Mouse (Mus musculus) ES-Bruce4 (cell line): ENCODE measurements around the gene Sdf4. TPM values are rescaled to one million over a fixed set of nuclear protein-coding genes. Genes with fewer than 3 reads are reported as not detected.

Experiments
- H3K27ac ChIP-seq: 2 replicates; pipeline ENCODE4 v1.5.1; 2012; ENCODE audit warnings: low read length, inconsistent platforms; ENCODE audit not compliant: insufficient read depth
- H3K27me3 ChIP-seq: 2 replicates; pipeline ENCODE4 v1.6.1; 2012; ENCODE audit warnings: mild to moderate bottlenecking, low read length, inconsistent platforms; ENCODE audit not compliant: control insufficient read depth, poor library complexity, insufficient read depth, severe bottlenecking
- H3K36me3 ChIP-seq: 2 replicates; pipeline ENCODE4 v1.6.1; 2012; ENCODE audit warnings: inconsistent platforms, mild to moderate bottlenecking, low read length, moderate library complexity; ENCODE audit not compliant: control insufficient read depth, poor library complexity, insufficient read depth, severe bottlenecking
- H3K4me1 ChIP-seq: one replicate; pipeline ENCODE4 v1.8.1; 2011; ENCODE audit warnings: low read length; ENCODE audit not compliant: control insufficient read depth, insufficient read depth
- H3K4me3 ChIP-seq: 2 replicates; pipeline ENCODE4 v1.5.1; 2011; ENCODE audit warnings: low read depth, mild to moderate bottlenecking, low read length
- H3K9ac ChIP-seq: 2 replicates; pipeline ENCODE4 v1.6.1; 2012; ENCODE audit warnings: low read depth, mild to moderate bottlenecking, inconsistent platforms; ENCODE audit not compliant: poor library complexity, severe bottlenecking
- H3K9me3 ChIP-seq: replicated peaks from 2 replicates; pipeline ENCODE4 v1.6.1; 2012; ENCODE audit warnings: mild to moderate bottlenecking, low read length, inconsistent platforms; ENCODE audit not compliant: control insufficient read depth, poor library complexity, insufficient read depth, severe bottlenecking
- CTCF ChIP-seq: IDR thresholded peaks from one replicate; pipeline ENCODE4 v1.8.1; 2011; ENCODE audit warnings: low read depth, low read length
- EP300 ChIP-seq: IDR thresholded peaks from 2 replicates; pipeline ENCODE4 v1.6.1; 2011; ENCODE audit warnings: low read depth, low read length; ENCODE audit not compliant: insufficient read depth
- POLR2A ChIP-seq: IDR thresholded peaks from one replicate; pipeline ENCODE4 v1.8.1; 2011; ENCODE audit warnings: low read length; ENCODE audit not compliant: insufficient read depth
- polyA plus RNA-seq: library from polyadenylated mRNA; stranded (reverse); fragments of >200 nt; gene quantifications from 2 replicates; pipeline ENCODE4 v1.2.4, GENCODE M21; 2011; ENCODE audit warnings: low read depth; ENCODE audit not compliant: missing spikeins, insufficient read depth, insufficient read length

Gene Sdf4
- polyA plus RNA-seq, 1 experiment, result 88.9 TPM

DNA sequence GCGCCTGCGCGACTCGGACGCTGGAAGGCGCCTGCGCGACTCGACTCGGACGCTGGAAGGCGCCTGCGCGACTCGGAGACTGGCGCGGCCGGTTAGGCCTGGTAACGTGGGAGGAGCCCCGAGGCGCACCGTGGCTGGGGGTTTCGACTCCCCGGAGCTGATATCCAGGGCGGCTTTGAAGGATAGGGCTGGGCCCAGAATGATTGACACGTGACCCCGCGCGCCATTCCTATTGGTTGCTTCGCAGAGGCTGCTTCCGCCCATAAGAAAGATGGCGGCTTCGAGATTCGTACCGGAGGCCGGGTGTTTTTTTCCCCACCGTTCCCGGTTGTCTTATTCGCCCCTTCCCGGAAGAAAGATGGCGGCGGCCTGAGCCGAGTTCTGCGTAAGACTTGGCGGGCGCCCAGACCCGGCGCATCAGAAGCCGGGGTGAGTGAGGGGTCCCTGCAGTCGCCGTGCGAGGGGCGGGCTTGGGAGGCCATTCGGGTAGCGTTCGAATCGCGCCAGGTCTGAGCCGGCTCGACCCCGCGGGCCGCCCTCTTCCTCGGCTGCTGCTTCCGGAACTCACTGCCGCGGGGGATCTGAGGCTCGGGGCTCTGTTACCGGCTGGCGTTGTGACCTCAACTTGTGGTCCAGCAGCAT is 355 bp downstream of the Sdf4 start:
- H3K36me3 ChIP-seq, result peaks cover 13% of the 10 kb centered on the region
- peak overlapping the region; percentile 77 for H3K9ac ChIP-seq
- H3K4me3 ChIP-seq, result peak overlapping the region; percentile 87
- no peaks in the 10 kb centered on the region for H3K4me1 ChIP-seq
- H3K9me3 ChIP-seq, result peaks cover 5% of the 10 kb centered on the region
- H3K27me3 ChIP-seq, result no peaks in the 10 kb centered on the region
- TF ChIP-seq POLR2A, result no peak
- no peak for TF ChIP-seq EP300
- no peak for TF ChIP-seq CTCF
- peak overlapping the region; percentile 88 for H3K27ac ChIP-seq

DNA sequence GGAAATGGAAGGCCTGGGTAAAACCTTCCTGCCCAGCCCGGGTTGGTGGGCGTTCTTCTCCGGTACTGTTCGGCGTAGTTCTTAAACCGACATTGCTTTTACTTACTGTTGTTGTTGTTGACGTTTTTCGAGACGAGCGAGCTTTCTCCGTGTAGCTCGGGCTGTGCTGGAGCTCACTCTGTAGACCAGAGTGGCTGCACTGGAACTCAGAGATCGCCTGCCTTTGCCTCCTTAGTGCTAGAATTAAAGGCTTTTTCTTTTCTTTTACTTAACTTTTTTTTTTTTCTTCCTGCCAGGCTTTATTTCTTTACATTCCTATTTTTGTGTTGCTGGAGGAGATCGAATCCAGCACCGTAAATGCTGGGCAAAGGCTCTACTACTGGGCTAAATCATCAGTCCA is 934 bp downstream of the Sdf4 start:
- H3K36me3 ChIP-seq, result peaks cover 15% of the 10 kb centered on the region
- H3K4me1 ChIP-seq, result no peaks in the 10 kb centered on the region

DNA sequence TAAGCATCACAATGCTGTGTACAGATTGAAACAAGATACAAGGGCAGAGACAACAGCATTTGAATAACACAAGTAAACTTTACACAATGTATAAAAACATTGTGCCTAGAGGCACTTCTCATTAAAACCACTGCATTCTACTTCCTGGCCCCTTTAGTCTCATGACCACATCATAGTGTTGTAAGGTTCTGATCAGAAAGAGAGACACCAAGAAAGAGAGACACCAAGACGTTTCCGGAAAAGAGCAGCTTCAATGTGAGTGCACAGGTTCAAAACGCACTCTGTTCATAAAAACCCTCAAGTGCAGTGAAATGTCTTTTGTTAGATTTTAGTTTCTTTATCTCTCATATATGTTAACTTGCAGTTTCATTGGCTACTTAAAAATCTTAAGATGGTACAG is 11.4 kb downstream of the Sdf4 start:
- H3K36me3 ChIP-seq, result peaks cover 62% of the 10 kb centered on the region
- TF ChIP-seq CTCF, result no peak
- TF ChIP-seq POLR2A, result no peak
- no peak for TF ChIP-seq EP300
- no peaks in the 10 kb centered on the region for H3K9me3 ChIP-seq
- H3K9ac ChIP-seq, result no peak overlapping the region
- no peaks in the 10 kb centered on the region for H3K27me3 ChIP-seq
- H3K27ac ChIP-seq, result no peak overlapping the region
- H3K4me1 ChIP-seq, result no peaks in the 10 kb centered on the region
- H3K4me3 ChIP-seq, result no peak overlapping the region

More for the DNA sequence above, 934 bp downstream of the Sdf4 start:
- Histone ChIP-seq H3K27ac (peak overlapping the region; percentile 39), H3K9me3 (peaks cover 5% of the 10 kb centered on the region), H3K4me3 (peak overlapping the region; percentile 87), H3K9ac (peak overlapping the region; percentile 77), H3K27me3 (no peaks in the 10 kb centered on the region)
- TF ChIP-seq CTCF (no peak), POLR2A (no peak), EP300 (no peak)

DNA sequence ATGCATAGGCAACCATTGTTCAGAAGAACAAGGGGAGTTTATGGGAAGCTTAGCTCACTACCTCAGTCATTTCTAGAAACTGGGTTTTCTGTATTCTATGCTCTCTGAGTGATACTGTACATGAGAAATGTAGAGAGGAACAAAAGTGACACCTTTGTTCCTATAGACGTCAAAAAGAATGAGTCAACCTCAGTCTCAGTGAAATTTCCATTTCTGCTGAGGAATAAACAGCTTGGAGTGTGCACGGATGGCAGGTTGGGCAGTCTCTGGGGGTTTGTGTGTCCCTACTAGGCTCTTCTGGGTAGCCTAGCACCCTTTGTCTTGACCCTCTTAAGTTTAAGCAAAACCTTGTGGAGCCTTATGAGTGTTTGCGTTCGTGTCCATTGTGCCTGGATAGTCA is 15.7 kb downstream of the Sdf4 start:
- Histone ChIP-seq H3K27me3 (no peaks in the 10 kb centered on the region), H3K4me3 (no peak overlapping the region), H3K36me3 (peaks cover 50% of the 10 kb centered on the region), H3K9me3 (no peaks in the 10 kb centered on the region), H3K9ac (no peak overlapping the region), H3K27ac (no peak overlapping the region), H3K4me1 (no peaks in the 10 kb centered on the region)
- TF ChIP-seq CTCF, result no peak
- no peak for TF ChIP-seq POLR2A

DNA sequence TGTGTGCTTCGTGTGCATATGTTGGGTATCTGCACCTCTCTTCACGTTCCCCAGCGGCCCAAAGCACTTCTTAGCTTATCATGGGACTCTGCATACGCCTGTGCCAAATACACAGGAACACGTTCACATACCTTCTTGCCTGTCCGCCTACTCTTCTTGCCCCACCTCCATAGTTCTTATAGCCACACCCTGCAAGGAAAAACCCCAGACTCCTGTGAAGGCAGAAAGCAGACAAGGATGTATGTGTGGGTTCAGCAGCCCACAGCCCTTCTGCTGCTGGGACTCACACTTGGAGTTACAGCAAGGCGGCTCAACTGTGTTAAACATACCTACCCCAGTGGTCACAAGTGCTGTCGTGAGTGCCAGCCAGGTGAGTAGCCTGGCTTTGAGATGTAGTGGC is 21.0 kb downstream of the Sdf4 start, which contains the start of gene Tnfrsf4:
Gene Tnfrsf4 (plus strand): TSS at position 207 of the 400 bp plus-strand sequence.
- no peak within 1 kb of the TSS for H3K27ac ChIP-seq
- TF ChIP-seq POLR2A, result no peak
- TF ChIP-seq EP300, result no peak
- TF ChIP-seq CTCF, result no peak
- H3K9ac ChIP-seq, result no peak within 1 kb of the TSS
- H3K27me3 ChIP-seq, result no peaks in the 10 kb centered on the region
- peaks cover 23% of the 10 kb centered on the region for H3K36me3 ChIP-seq
- H3K9me3 ChIP-seq, result no peaks in the 10 kb centered on the region
- H3K4me1 ChIP-seq, result no peaks in the 10 kb centered on the region
- H3K4me3 ChIP-seq, result no peak within 1 kb of the TSS

DNA sequence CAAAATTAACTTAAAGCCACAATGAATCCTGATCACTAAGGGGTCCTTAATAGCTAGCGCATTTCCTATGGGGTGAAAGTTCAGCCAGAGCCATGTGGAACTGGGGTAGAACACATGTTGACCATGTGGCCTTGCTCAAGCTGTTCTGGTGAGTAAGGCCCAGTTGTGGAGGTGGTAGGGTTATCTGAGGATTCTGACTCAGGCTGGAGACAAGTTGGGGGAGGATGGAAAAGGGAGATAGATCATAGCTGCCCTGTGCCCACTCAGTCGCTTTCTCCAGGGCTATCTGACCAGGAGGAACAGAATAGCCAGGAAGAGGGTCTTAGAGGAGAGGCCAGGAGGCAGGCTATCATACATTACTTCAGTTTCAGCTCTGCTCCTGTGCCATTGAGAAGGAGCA is 21.8 kb downstream of the Sdf4 start:
- peaks cover 15% of the 10 kb centered on the region for H3K36me3 ChIP-seq
- no peak overlapping the region for H3K27ac ChIP-seq
- no peak overlapping the region for H3K4me3 ChIP-seq
- TF ChIP-seq EP300 (no peak), CTCF (no peak), POLR2A (no peak)
- no peaks in the 10 kb centered on the region for H3K27me3 ChIP-seq
- H3K4me1 ChIP-seq, result no peaks in the 10 kb centered on the region
- H3K9ac ChIP-seq, result no peak overlapping the region
- H3K9me3 ChIP-seq, result no peaks in the 10 kb centered on the region
